Mouse (Mus musculus) liver, adult 2 months (tissue): ENCODE measurements at regions not wholly inside any gene's neighbourhood (a gene's known extent, or its start where the extent isn't known, plus 50 kb on each side); places are given as distances from the start of the nearest gene placed in this dataset.

Experiments
- DNase-seq: peaks from one replicate; pipeline ENCODE4 v3.0.0-alpha.2; 2011; ENCODE audit warnings: low read depth, low spot score; ENCODE audit errors: extremely low read depth
- H3K27ac ChIP-seq: fragments of 200-500 bp; replicated peaks from 2 replicates; pipeline ENCODE4 v1.5.1; 2012; ENCODE audit warnings: low read depth, mild to moderate bottlenecking, control low read depth, inconsistent platforms, low read length; ENCODE audit not compliant: insufficient read depth
- H3K27me3 ChIP-seq: fragments of 200-500 bp; 2 replicates; pipeline ENCODE4 v1.6.1; 2012; ENCODE audit warnings: mild to moderate bottlenecking, moderate library complexity, low read length, inconsistent platforms; ENCODE audit not compliant: control insufficient read depth, insufficient read depth
- H3K36me3 ChIP-seq: fragments of 200-500 bp; 2 replicates; pipeline ENCODE4 v1.6.1; 2012; ENCODE audit warnings: low read length, inconsistent platforms; ENCODE audit not compliant: control insufficient read depth, insufficient read depth
- H3K4me1 ChIP-seq: fragments of 200-500 bp; 2 replicates; pipeline ENCODE4 v1.6.1; 2011; ENCODE audit warnings: low read length; ENCODE audit not compliant: control insufficient read depth, insufficient read depth
- H3K4me3 ChIP-seq: fragments of 200-500 bp; 2 replicates; pipeline ENCODE4 v1.5.1; 2011; ENCODE audit warnings: low read depth, mild to moderate bottlenecking, control low read depth, low read length, moderate library complexity; ENCODE audit not compliant: insufficient read depth
- H3K79me2 ChIP-seq: fragments of 200-500 bp; 2 replicates; pipeline ENCODE4 v1.6.1; 2012; ENCODE audit warnings: inconsistent platforms, mild to moderate bottlenecking, low read length, moderate library complexity; ENCODE audit not compliant: control insufficient read depth, insufficient read depth
- H3K9ac ChIP-seq: fragments of 200-500 bp; 2 replicates; pipeline ENCODE4 v1.6.1; 2012; ENCODE audit warnings: low read depth, mild to moderate bottlenecking, control low read depth, inconsistent platforms, low read length
- CTCF ChIP-seq: fragments of 200-500 bp; IDR thresholded peaks from 2 replicates; pipeline ENCODE4 v1.5.1; 2011; ENCODE audit warnings: low read depth, low read length, control low read depth
- POLR2A ChIP-seq: fragments of 200-500 bp; IDR thresholded peaks from 2 replicates; pipeline ENCODE4 v1.6.1; 2011; ENCODE audit warnings: low read length, control low read depth; ENCODE audit not compliant: insufficient read depth; ENCODE audit errors: extremely low read depth
- WGBS: fragments of 180-500 bp; shearing (Covaris S2); methylation state at CpG from one replicate; pipeline ENCODE4 v1.1.7; 2018; 5-methylcytosine and 5-hydroxymethylcytosine counted together

- Histone ChIP-seq H3K4me3 (no peak overlapping the region), H3K4me1 (no peaks in the 10 kb centered on the region), H3K27me3 (no peaks in the 10 kb centered on the region), H3K27ac (no peak overlapping the region), H3K36me3 (no peaks in the 10 kb centered on the region), H3K79me2 (no peaks in the 10 kb centered on the region), H3K9ac (no peak overlapping the region)
- TF ChIP-seq POLR2A (no peak), CTCF (no peak)
- DNase-seq = no peak
- WGBS = 79% methylated on average over 11 of the region's 11 CpGs
Observed at GRCm38 (mm10) chr8:88845916-88846315, 149.1 kb downstream of the Cyld start.

DNA sequence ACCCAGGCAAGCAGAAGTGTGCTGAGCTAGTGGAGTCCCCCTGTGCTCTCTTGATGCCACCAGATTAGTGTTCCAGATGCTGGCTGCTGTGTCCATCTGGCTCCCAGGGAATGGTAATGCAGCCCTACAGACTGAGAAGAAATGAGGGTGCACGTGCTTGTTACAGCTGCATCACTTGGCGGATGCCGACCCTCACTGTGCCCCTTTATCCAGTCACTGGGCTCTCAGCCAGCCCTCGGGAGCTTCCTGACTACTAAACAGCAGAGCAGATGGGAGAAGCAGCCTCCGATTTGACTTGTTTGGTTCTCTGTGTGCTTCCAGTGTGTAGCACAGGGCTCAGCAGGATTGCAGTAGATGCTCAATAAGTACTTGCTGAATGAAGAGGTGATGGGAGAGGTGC, 147.5 kb downstream of the Cyld start:
- DNase-seq = no peak
- no peak overlapping the region for H3K4me3 ChIP-seq
- H3K4me1 ChIP-seq = no peaks in the 10 kb centered on the region
- no peaks in the 10 kb centered on the region for H3K27me3 ChIP-seq
- WGBS = 70% methylated on average over 5 of the region's 5 CpGs
- no peak overlapping the region for H3K27ac ChIP-seq
- H3K36me3 ChIP-seq = no peaks in the 10 kb centered on the region
- no peaks in the 10 kb centered on the region for H3K79me2 ChIP-seq
- H3K9ac ChIP-seq = no peak overlapping the region
- no peak for TF ChIP-seq POLR2A
- no peak for TF ChIP-seq CTCF

- Histone ChIP-seq H3K79me2 (no peaks in the 10 kb centered on the region), H3K27me3 (no peaks in the 10 kb centered on the region), H3K27ac (no peak overlapping the region), H3K36me3 (no peaks in the 10 kb centered on the region), H3K9ac (no peak overlapping the region), H3K4me1 (no peaks in the 10 kb centered on the region), H3K4me3 (no peak overlapping the region)
- TF ChIP-seq CTCF = no peak
- TF ChIP-seq POLR2A = no peak
- no peak for DNase-seq
- WGBS = 79% methylated on average over 7 of the region's 7 CpGs
Observed at GRCm38 (mm10) chr8:88842451-88842850, 145.6 kb downstream of the Cyld start.

DNA sequence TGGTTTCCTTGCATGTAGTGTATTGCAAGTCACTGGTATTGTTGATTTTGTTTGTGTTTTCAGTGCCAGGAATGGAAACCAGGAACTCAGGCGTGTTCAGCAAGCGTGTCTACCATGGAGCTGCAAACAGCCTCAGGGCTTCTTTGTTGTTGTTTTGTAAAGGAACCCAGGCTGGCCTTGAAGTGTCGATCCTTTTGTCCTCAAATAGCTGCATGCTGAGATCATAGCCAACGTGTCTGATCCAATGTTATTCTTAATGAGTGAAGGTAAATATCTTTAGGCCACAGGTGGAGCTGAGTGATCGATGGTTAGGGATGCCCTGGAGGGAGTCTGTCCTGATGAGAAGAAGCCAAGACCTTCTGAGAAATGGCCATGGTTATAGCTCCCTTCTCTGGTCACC, 143.3 kb downstream of the Cyld start:
- no peaks in the 10 kb centered on the region for H3K27me3 ChIP-seq
- no peaks in the 10 kb centered on the region for H3K4me1 ChIP-seq
- H3K4me3 ChIP-seq = no peak overlapping the region
- TF ChIP-seq CTCF = no peak
- no peak for TF ChIP-seq POLR2A
- H3K27ac ChIP-seq = no peak overlapping the region
- H3K36me3 ChIP-seq = no peaks in the 10 kb centered on the region
- WGBS = 89% methylated on average over 5 of the region's 5 CpGs
- no peak overlapping the region for H3K9ac ChIP-seq
- no peaks in the 10 kb centered on the region for H3K79me2 ChIP-seq
- no peak for DNase-seq

GRCm38 (mm10) chr8:88835756-88836291, 139.0 kb downstream of the Cyld start:
- DNase-seq = no peak
- Histone ChIP-seq H3K27ac (no peak overlapping the region), H3K79me2 (no peaks in the 10 kb centered on the region), H3K27me3 (no peaks in the 10 kb centered on the region), H3K36me3 (no peaks in the 10 kb centered on the region), H3K4me3 (no peak overlapping the region), H3K4me1 (no peaks in the 10 kb centered on the region), H3K9ac (no peak overlapping the region)
- 80% methylated on average over 12 of the region's 12 CpGs for WGBS
- TF ChIP-seq POLR2A (no peak), CTCF (no peak)

GRCm38 (mm10) chr8:88825816-88826215, 129.0 kb downstream of the Cyld start:
- no peak overlapping the region for H3K9ac ChIP-seq
- no peaks in the 10 kb centered on the region for H3K27me3 ChIP-seq
- H3K79me2 ChIP-seq = no peaks in the 10 kb centered on the region
- H3K4me1 ChIP-seq = no peaks in the 10 kb centered on the region
- 50% methylated on average over 5 of the region's 5 CpGs for WGBS
- H3K27ac ChIP-seq = no peak overlapping the region
- no peak overlapping the region for H3K4me3 ChIP-seq
- no peaks in the 10 kb centered on the region for H3K36me3 ChIP-seq
- TF ChIP-seq POLR2A (no peak), CTCF (peak; percentile 39; the same call in 1 of the 2 replicates)
- DNase-seq = peak; percentile 26
